Mouse (Mus musculus): ENCODE measurements around the gene Lsm4.
A peak's percentile ranks its signal among the peaks of the same experiment; 100 is the strongest.

- peak; percentile 72 for TF ChIP-seq EP300 (IDR thresholded peaks at IDR 0.05; ENCODE audit: low read depth)
- no peak for TF ChIP-seq CTCF (IDR thresholded peaks at IDR 0.05; ENCODE audit: low read depth)
These were observed 36.2 kb upstream of the Lsm4 start for GRCm38 (mm10) chr8:70636838-70637237.
